Mouse (Mus musculus): ENCODE data around the gene Ccr8.

DNA sequence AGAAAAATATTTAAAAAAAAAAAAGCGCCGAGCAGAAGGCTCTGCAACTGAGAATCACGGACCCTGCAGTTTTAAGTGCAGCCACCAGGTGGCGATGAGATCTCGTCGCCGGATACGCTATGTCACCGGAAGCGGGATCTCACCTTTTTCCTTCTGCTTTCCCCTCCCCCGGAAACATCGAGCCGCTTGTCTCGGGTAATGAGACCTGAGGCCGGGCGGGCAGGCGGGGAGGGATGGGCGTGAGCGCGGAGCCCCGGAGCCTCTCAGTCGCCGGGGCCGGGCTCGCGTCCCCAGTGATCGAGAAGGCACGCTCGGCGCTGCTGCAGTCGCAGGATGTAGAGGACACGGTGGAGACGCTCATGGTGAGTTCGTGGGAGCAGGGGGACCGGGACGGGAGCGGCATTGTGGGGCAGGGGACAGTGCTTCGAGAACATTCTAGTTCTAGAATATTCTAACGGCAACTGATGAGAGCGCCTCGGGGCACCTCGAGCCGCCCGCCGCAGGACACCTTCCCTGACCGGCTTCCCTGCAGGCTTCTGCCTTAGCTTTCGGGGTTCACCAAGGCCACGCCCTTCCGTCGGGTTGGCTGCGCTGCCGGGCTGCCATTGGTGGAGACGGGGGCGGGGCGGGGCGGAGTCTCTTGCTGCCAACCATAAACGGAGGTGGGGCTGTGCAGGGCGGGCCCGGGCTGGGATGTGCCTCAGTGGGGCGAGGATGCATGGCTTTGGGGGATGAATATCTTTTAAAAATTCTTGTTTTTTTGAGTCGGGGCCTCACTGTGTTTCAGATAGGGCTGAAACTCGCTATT is 18.5 kb downstream of the Ccr8 start, which contains the start of gene Slc25a38:
- TF ChIP-seq CTCF (IDR thresholded peaks at IDR 0.05; ENCODE audit: control insufficient read depth, insufficient read depth, insufficient replicate concordance, low read depth, low read length) (peak; percentile 90), POLR2A (IDR thresholded peaks at IDR 0.05; ENCODE audit: control insufficient read depth, low read depth, low read length) (peak; percentile 78)

All from testis, adult 2 months (tissue).